Mouse (Mus musculus) bone marrow, adult 2 months (tissue): ENCODE results near the gene Trak1. TPM values are rescaled to one million over a fixed set of nuclear protein-coding genes. Genes with fewer than 3 reads are reported as not detected.

Source experiments
- H3K27ac ChIP-seq: fragments of 200-500 bp; 2 replicates; pipeline ENCODE4 v1.5.1; 2012; ENCODE audit warnings: low read depth, mild to moderate bottlenecking, control low read depth, inconsistent platforms, low read length; ENCODE audit not compliant: control insufficient read depth, poor library complexity, insufficient read depth
- H3K4me1 ChIP-seq: fragments of 200-500 bp; 2 replicates; pipeline ENCODE4 v1.6.1; 2011; ENCODE audit warnings: low read length; ENCODE audit not compliant: control insufficient read depth, insufficient read depth
- H3K4me3 ChIP-seq: fragments of 200-500 bp; replicated peaks from 2 replicates; pipeline ENCODE3; 2011; ENCODE audit warnings: mild to moderate bottlenecking, low read depth, low read length, control low read depth; ENCODE audit not compliant: control insufficient read depth
- CTCF ChIP-seq: fragments of 200-500 bp; IDR thresholded peaks from 2 replicates; pipeline ENCODE4 v1.5.1; 2011; ENCODE audit warnings: low read length, control low read depth; ENCODE audit not compliant: control insufficient read depth, insufficient read depth
- POLR2A ChIP-seq: fragments of 200-500 bp; IDR thresholded peaks from 2 replicates; pipeline ENCODE4 v1.6.1; 2011; ENCODE audit warnings: low read depth, mild to moderate bottlenecking, control low read depth, low read length, borderline replicate concordance; ENCODE audit not compliant: control insufficient read depth
- WGBS: fragments of 180-500 bp; shearing (Covaris S2); methylation state at CpG from one replicate; pipeline ENCODE4 v1.1.7; 2018; 5-methylcytosine and 5-hydroxymethylcytosine counted together
- polyA plus RNA-seq: library from polyadenylated mRNA; stranded (reverse); fragments of >200 nt; gene quantifications from 2 replicates; pipeline ENCODE4 v1.2.4, GENCODE M21; 2011; ENCODE audit warnings: low replicate concordance; ENCODE audit not compliant: missing spikeins, insufficient read depth, insufficient read length

Trak1 gene
- polyA plus RNA-seq, 1 experiment, result 29.4 TPM

DNA sequence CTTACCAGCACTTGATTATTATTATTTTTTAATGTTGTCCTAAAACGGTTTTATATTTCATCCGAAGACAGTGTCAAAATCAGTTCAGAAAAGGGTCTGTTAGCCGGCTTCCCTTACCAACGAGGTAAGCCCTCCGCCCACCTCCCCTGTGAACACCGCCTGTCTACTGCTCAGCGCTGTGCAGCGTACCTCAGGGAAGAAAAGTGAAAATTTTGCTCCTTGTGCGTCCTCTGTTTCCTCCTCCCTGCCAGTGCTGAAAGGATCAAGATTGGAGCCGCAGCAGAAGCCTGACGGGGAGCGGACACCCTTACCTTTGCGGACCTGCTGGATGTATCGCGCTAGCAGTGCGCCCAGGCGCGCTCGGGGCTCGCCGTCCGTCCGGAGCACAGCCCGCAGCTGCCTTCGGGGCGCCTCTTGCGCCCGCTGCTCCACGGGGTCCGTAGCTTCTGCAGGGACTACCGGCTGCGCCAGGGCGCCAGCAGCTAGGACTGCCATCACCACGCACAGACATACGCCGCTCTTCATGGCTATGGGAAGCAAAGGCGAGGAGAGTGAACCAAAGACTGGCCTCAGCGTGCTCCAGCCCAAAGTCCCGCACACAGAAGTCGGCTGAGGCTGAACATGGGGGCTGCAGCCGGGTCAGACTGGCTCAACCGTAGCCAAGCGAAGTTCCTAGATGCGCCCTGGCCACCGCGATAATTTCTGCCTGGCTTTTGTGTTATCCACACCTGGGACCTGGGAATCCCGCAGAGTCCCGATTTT, 196.9 kb downstream of the Trak1 start:
- 7% methylated on average over 48 of the region's 48 CpGs for WGBS
- H3K27ac ChIP-seq, result no peak overlapping the region
- H3K4me3 ChIP-seq, result no peak overlapping the region
- H3K4me1 ChIP-seq, result no peaks in the 10 kb centered on the region
- TF ChIP-seq POLR2A, result no peak
- no peak for TF ChIP-seq CTCF

DNA sequence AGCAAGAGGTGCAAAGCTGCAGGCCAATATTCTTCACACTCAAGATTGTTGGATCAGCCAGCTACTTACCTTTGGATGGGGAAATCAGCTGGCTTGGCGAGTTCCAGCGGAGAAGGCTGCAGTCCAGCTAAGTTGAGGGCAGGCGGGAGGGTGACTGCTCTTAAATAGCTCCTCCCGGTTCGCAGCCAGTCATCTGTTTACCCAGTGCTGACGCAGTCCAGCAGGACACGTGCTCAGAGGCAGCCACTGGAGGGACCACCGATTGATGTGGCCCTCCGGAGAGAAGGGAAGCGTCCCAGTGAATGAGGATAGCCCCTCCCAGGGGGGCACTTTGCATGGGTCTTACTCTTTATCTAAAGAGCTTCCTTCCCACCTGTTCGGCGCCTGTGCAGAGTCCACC, 198.2 kb downstream of the Trak1 start, which contains the start of gene Cck:
Gene Cck, minus strand, starts transcription at position 166 of the 400 bp plus-strand sequence.
- WGBS, result 2% methylated on average over 12 of the region's 12 CpGs
- no peak within 1 kb of the TSS for H3K27ac ChIP-seq
- no peak for TF ChIP-seq POLR2A
- no peak for TF ChIP-seq CTCF
- H3K4me1 ChIP-seq, result no peaks in the 10 kb centered on the region
- H3K4me3 ChIP-seq, result no peak within 1 kb of the TSS

DNA sequence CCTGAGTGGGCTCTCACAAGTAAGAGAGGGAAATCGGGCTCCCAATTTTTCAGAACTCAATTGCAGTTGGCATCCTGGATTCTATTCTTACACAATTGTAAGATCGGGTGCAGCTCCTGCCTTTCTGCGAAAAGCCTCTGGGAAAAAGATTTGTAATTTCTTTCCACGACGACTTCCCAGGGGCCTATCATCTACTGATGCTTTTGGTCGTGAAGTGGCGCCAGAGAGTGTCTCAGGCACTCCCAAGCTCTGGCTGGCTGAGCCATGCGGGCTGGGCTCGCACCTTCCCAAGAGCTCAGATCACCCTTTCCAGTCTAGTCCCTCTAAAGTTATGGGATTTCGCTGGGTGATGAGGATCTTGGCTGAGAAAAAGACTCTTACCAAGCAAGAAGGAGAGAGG, 198.8 kb downstream of the Trak1 start:
- no peak for TF ChIP-seq POLR2A
- no peak for TF ChIP-seq CTCF
- 31% methylated on average over 10 of the region's 10 CpGs for WGBS
- no peak overlapping the region for H3K27ac ChIP-seq
- no peak overlapping the region for H3K4me3 ChIP-seq
- no peaks in the 10 kb centered on the region for H3K4me1 ChIP-seq

DNA sequence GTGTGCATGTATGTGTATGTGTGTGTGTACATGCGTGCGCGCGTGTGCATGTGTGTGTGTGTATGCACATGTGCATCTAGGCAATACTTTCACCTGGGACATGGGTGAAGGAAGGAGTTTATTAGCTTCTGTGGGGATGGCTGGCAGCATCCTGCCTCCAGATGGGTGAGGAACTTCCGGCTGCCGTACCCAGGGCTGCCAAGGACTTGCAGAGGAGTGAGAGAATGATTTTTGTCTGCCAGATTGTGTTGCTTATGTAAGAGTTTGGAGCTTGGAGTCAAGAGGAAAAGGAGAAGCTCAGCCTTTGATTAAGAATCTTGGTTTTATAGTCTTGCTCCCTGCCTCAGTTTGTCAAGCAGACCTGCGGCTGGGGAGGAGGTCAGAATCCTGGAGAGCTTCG, 208.0 kb downstream of the Trak1 start:
- 84% methylated on average over 8 of the region's 8 CpGs for WGBS
- no peak for TF ChIP-seq CTCF
- TF ChIP-seq POLR2A, result no peak

DNA sequence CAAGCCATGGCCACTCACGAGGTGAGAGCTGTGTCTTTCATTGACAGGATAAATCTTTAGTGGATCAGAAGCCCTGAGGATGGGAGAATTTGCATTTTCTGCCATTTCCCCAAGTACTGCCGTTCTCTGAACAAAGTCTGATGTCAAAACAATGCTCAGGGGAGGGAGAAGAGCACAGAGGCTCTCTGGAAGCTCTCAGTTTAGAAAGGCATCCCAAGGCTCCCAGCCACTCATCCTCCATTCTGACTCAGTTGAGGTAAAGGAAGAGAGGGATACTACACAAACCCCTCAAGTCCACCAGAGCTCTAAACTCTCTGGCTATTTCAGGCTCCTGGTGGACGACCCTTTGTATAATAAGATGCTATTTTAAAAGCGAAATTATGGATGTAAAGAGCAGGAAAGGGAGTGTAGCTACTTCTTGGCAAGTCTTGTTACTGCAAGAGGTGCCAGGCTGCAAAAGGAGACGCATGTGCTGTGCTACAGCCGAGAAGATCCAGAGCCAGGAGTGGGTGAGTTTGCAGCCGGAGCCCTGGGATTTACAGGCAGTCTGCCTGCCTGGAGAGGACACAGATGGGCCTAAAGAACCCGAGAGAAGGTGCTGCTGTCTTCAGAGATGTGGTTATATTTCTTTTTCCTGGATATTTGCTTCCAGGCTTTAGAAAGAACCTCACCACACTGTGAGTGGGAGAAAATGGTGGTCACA, 209.3 kb downstream of the Trak1 start:
- WGBS, result 57% methylated on average over 8 of the region's 8 CpGs
- H3K27ac ChIP-seq, result no peak overlapping the region
- H3K4me1 ChIP-seq, result no peaks in the 10 kb centered on the region
- TF ChIP-seq CTCF (no peak), POLR2A (no peak)
- no peak overlapping the region for H3K4me3 ChIP-seq

More for the DNA sequence above, 208.0 kb downstream of the Trak1 start:
- Histone ChIP-seq H3K27ac (no peak overlapping the region), H3K4me1 (no peaks in the 10 kb centered on the region), H3K4me3 (no peak overlapping the region)

DNA sequence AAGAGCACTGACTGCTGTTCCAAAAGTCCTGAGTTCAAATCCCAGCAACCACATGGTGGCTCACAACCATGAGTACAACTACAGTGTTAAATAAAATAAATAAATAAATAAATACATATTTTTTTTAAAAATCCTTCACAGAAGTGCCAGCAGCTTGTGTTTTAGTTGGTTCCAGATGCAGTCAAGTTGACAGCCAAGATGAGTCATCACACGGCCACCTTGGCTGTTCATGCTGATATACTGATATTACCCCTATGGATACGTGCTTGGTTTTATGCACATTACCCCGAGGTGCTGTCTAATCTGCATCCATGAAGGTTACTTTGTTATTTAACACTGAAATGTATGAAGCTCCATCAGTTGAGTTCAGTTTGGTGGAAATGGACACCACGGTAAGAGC, 214.6 kb downstream of the Trak1 start:
- Histone ChIP-seq H3K4me1 (no peaks in the 10 kb centered on the region), H3K4me3 (no peak overlapping the region), H3K27ac (no peak overlapping the region)
- no peak for TF ChIP-seq POLR2A
- TF ChIP-seq CTCF, result no peak
- 82% methylated on average over 4 of the region's 4 CpGs for WGBS

DNA sequence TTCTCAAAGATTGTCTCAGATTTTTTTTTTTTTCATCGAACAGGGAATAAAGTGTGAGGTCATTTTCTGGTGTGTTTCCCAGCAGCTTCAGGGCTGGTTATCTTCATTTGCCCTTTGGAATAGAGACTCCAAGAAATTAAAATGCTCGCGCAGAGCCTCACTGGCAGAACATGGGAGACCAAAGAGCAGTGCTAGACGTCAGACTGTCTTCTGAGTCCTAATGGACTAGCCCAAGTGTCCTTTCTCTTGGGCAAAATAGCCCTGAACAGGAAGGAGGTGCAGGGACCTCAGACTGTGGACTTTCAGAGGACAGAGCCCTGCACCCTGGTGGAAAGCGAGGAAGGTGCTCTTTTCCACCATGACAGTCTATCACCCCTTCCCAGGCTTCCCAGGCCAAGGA, 217.2 kb downstream of the Trak1 start:
- 82% methylated on average over 5 of the region's 5 CpGs for WGBS
- no peak for TF ChIP-seq POLR2A
- TF ChIP-seq CTCF, result no peak

DNA sequence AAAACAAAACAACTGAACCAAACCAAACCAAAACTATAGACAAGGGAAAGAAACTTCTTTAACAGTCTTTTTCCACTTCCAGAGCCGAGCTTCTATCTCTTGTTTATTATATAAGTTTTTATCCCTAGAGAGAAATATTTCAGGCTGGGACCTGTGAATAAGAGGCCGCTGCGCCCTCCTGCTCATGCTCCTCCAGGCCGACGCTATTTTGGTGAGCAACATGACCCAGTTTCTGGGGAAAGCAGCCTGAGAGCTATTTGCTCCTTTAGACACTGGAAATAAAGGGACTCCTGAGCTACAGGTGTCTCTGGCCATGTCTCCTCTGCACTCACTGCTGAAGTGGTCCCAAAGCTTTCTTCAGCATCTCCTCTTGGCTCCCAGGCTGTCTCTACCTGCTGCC, 222.7 kb downstream of the Trak1 start:
- no peak for TF ChIP-seq POLR2A
- WGBS, result 72% methylated on average over 5 of the region's 5 CpGs

More for the DNA sequence above, 217.2 kb downstream of the Trak1 start:
- H3K4me3 ChIP-seq, result no peak overlapping the region
- no peak overlapping the region for H3K27ac ChIP-seq
- H3K4me1 ChIP-seq, result no peaks in the 10 kb centered on the region

More for the DNA sequence above, 222.7 kb downstream of the Trak1 start:
- no peaks in the 10 kb centered on the region for H3K4me1 ChIP-seq
- H3K4me3 ChIP-seq, result no peak overlapping the region
- H3K27ac ChIP-seq, result no peak overlapping the region

Other genes starting within 250 kb of the Trak1 start
- not detected in 2 replicates for gene Ulk4, start 20.3 kb upstream of the Trak1 start, polyA plus RNA-seq
- not detected in 2 replicates for gene Cck, start 198.2 kb downstream of the Trak1 start, polyA plus RNA-seq